Mouse (Mus musculus) embryonic fibroblast, embryonic 13.5 days (primary cell): Measurements from ENCODE around the gene Gm29776.

Source experiments
- CTCF ChIP-seq: IDR thresholded peaks from 2 replicates; pipeline ENCODE4 v1.5.1; 2011; ENCODE audit warnings: mild to moderate bottlenecking, control low read depth, low read length, moderate library complexity, borderline replicate concordance; ENCODE audit not compliant: insufficient read depth
- POLR2A ChIP-seq: IDR thresholded peaks from 2 replicates; pipeline ENCODE4 v1.6.1; 2011; ENCODE audit warnings: low read depth, mild to moderate bottlenecking, control low read depth, low read length, moderate library complexity

DNA sequence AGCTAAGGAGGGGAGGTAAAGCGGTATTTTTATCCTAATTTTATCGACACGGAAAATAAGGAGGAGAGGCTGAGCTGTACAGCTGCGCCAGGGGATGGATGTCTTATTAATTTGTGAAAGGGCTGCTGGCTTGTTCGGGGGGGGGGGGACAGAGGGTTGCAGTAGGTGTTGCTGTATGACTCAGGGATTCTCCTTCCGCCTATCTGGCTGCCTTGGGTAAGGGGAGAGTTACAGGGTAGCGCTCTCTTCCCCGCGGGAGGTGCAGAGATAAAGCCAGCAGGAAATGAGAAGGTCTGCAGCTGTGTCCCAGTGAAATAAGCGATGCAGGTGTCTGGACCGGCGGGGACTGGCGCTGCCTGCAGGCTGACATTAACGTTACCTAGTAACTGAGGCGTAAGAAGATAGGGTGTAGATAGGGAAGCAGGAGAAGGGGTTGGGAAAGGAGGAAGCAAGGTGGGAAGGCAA is 16.0 kb upstream of the Gm29776 start:
- no peak for TF ChIP-seq POLR2A
- TF ChIP-seq CTCF, result no peak
